Mouse (Mus musculus): ENCODE results near the gene Cmc1.

DNA sequence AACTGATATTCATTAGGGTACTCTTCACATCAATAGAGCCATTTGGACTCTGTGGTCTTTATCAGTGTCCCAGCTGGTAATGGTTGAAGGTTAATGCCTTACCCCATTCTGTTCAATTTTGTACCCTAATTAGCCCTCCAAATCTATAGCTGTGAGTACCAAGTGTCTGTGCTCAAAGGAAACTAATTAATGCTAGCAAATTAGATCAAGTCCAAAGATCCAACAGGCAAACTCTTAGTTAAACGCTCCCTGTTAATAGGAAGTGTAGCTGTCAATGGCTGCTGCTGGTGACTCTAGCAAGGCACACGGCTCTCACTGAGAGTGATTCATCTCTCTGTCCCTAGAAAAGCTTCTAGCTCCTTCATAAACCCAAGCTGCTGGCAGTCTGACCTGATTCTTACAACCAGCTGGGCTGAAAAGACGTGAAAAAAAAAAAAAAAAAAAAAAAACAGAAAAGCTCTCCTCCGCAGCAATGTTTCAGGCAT lies 41.4 kb downstream of the Cmc1 start:
- TF ChIP-seq CTCF (IDR thresholded peaks at IDR 0.05; ENCODE audit: extremely low read depth, insufficient read depth, insufficient read length, insufficient replicate concordance) (no peak), POLR2A (IDR thresholded peaks at IDR 0.05; ENCODE audit: low read depth, low read length) (no peak)

All from spleen, adult 2 months (tissue).